Mouse (Mus musculus) bone marrow macrophage, adult 2 months (primary cell): ENCODE results near the gene Zkscan3. TPM values are rescaled to one million over a fixed set of nuclear protein-coding genes. Genes with fewer than 3 reads are reported as not detected.
"Not testable (repeated sequence)": the region's sequence is repeated elsewhere in the genome, so short reads cannot be mapped to it uniquely, and the experiment has no call there.

Experiments
- H3K27ac ChIP-seq: 2 replicates; pipeline ENCODE4 v1.5.1; 2012; ENCODE audit warnings: low read depth, low read length; ENCODE audit not compliant: insufficient read depth
- H3K4me1 ChIP-seq: 2 replicates; pipeline ENCODE4 v1.6.1; 2012; ENCODE audit warnings: low read length; ENCODE audit not compliant: control insufficient read depth, insufficient read depth
- H3K4me3 ChIP-seq: 2 replicates; pipeline ENCODE4 v1.5.1; 2012; ENCODE audit warnings: mild to moderate bottlenecking, low read length, moderate library complexity; ENCODE audit not compliant: insufficient read depth
- CTCF ChIP-seq: IDR thresholded peaks from 2 replicates; pipeline ENCODE4 v1.5.1; 2012; ENCODE audit warnings: low read depth, mild to moderate bottlenecking, low read length, moderate library complexity
- POLR2A ChIP-seq: IDR thresholded peaks from 2 replicates; pipeline ENCODE4 v1.6.1; 2012; ENCODE audit warnings: mild to moderate bottlenecking, low read depth, low read length, borderline replicate concordance
- polyA plus RNA-seq: library from polyadenylated mRNA; stranded (reverse); fragments of >200 nt; gene quantifications from 2 replicates; pipeline ENCODE4 v1.2.4, GENCODE M21; 2012; ENCODE audit not compliant: missing spikeins, insufficient read depth, insufficient read length

Gene Zkscan3
- polyA plus RNA-seq, 1 experiment = 54.9 TPM

DNA sequence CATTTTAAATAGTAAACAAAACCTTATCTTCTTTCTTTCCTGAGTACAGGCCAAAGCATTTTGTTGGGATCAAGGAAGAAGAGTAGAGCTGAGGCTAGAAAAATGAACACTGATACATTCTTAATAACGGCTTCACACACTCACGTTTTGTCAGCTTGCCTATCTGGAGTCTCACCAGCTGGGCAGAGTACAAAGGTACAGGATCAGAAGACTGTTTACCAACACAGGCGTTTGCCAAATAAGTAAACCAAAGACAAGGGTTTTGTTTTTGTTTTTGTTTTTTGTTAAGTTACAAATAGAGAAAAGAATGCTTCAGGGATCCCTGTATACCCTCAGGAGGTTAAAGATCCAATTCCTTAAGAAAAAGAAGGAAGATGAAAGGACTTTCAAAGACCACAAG, 1.4 kb downstream of the Zkscan3 start:
- Histone ChIP-seq H3K4me1 (peaks cover 2% of the 10 kb centered on the region; the same call in 1 of the 2 replicates), H3K27ac (no peak overlapping the region), H3K4me3 (peak overlapping the region; percentile 67)
- TF ChIP-seq POLR2A = no peak
- TF ChIP-seq CTCF = no peak

DNA sequence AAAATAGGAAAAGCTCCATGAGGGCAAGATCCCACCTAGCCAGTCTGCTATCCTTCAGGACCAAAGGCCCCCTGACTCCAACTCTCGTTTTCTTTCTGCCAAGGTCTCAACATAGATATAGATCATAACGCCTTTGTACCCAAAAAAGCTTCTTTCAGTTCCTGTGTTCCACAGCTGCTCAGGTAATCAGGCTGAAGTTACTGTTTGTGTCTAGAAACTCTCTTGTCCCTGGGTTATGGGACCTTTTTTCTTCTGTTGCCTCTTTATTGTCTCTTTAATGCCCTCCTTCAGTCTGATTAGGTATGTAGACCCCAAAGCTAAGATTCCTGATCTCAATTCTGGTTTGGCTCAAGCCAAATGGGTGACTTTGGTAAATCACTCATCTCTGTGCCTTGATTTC, 5.1 kb downstream of the Zkscan3 start:
- peaks cover 2% of the 10 kb centered on the region; the same call in 1 of the 2 replicates for H3K4me1 ChIP-seq
- no peak overlapping the region for H3K4me3 ChIP-seq
- no peak overlapping the region for H3K27ac ChIP-seq
- TF ChIP-seq CTCF (no peak), POLR2A (no peak)

DNA sequence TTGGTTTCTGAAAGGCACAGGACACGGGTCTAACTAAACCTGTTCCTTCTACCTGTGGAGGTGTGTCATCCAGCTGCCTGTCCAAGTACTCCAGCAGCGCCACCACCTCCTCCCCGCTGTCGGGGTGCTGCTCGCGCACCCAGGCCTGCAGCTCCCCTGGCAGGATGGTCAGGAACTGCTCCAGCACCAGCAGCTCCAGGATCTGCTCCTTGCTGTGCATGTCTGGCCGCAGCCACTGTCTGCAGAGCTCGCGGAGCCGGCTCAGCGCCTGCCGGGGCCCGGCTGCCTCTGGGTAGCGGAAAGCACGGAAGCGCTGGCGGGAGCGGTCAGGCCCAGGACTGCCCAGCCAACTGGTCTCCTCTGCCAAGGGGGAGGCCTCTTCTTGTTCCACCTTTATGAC, 6.5 kb downstream of the Zkscan3 start:
- H3K4me3 ChIP-seq, H3K27ac ChIP-seq, H3K4me1 ChIP-seq: not testable (repeated sequence)

DNA sequence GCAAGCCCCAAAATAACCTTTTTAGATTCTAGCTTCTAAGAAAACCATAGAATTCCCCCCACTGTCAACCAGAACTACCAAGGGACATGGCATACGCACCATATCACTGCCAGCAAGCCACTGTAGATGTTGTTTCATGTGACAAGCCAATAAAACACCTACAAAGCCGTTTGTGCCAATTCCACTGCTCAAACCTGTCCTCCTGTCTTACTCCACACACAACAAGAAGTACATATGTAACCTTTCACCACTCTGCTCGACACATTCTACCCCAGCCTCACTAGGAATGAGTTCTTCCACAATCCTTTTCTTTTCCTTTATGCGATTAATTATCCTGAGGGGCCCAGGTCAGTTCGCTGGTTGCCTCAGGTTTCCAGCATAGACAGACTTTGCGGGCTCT, 6.9 kb downstream of the Zkscan3 start:
- Histone ChIP-seq H3K4me3 (no peak overlapping the region), H3K4me1 (no peaks in the 10 kb centered on the region), H3K27ac (no peak overlapping the region)
- TF ChIP-seq CTCF (no peak), POLR2A (no peak)

DNA sequence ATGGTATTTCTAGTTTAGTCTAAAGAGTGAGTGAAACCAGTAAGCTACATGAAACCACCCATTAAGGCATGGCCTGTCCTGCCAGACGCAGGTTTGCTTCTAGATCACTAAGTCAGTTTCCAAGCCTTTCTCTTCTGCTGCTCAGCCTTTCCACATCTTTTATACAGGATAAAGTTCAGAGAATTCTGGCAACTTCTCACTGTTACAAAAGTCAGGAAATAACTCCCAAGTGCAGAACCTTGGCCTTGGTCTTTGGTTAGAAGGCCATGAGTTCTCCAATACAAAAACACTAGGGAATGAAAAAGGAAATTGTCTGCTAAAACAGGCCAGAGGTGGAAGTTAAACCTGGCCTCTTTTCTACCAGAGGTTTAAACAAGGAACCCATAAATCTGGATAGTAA, 7.3 kb downstream of the Zkscan3 start:
- TF ChIP-seq CTCF = no peak
- no peak for TF ChIP-seq POLR2A
- no peak overlapping the region for H3K4me3 ChIP-seq
- no peaks in the 10 kb centered on the region for H3K4me1 ChIP-seq
- H3K27ac ChIP-seq = no peak overlapping the region

DNA sequence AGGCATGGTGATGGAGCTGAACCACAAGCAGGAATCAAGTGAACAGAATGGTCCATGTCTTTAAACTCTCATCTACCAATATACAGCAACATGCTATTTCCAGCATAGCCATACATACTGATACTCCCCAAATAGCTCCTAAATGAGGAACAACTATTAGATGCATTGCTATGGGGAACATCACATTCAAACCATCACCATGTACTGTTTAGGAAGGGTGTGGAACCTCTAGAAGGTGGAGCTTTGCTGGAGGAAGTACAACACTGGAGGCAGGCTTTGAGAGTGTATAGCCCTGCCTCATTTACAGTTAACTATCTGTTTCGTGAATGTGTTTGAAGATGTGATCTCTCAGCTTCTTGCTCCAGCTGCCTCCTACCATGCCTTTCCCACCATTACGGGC, 24.8 kb downstream of the Zkscan3 start:
- no peak for TF ChIP-seq POLR2A
- TF ChIP-seq CTCF = no peak

DNA sequence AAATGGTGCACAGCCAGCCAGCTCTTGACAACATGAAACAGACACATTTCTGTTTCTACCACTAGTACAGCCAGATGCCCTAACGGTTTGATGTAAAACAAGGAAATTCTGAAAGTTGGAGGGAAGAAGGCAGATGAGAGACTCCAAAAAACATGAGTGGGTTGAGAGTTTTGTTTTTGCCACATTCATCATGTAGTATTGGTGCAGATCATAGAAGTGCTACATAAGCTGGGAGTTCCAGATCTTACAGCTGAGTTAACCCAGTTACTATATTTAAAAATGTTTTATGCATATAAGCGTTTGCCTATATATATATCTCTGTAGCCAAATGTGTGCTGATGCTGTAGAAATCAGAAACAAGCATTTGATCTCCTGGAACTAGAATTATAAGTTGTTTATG, 29.9 kb downstream of the Zkscan3 start:
- Histone ChIP-seq H3K4me1 (no peaks in the 10 kb centered on the region), H3K27ac (no peak overlapping the region), H3K4me3 (no peak overlapping the region)
- TF ChIP-seq POLR2A (no peak), CTCF (no peak)

More for the DNA sequence above, 24.8 kb downstream of the Zkscan3 start:
- no peaks in the 10 kb centered on the region for H3K4me1 ChIP-seq
- H3K4me3 ChIP-seq = no peak overlapping the region
- H3K27ac ChIP-seq = no peak overlapping the region

DNA sequence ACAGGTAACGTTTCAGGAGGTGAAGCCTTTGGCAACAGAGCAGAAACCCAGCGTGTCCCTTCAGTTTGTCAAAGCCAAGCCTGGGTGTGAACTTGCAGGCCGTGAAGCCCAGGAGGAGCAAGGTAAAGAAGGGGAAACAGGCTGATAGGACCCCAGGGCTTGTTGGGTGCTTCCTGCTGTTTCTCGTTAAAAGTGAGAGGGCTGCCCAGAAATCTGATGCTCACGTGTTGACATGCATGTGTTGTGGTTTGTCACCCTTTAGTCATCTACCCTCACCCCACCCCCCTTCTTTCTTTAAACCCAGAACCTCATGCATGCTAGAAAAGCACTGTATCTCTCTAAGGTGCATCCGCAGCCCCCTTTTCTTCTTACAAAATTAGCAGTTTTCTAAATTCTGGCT, 35.9 kb downstream of the Zkscan3 start:
- H3K4me1 ChIP-seq = peaks cover 8% of the 10 kb centered on the region
- TF ChIP-seq POLR2A = no peak
- no peak overlapping the region for H3K4me3 ChIP-seq
- no peak overlapping the region for H3K27ac ChIP-seq

DNA sequence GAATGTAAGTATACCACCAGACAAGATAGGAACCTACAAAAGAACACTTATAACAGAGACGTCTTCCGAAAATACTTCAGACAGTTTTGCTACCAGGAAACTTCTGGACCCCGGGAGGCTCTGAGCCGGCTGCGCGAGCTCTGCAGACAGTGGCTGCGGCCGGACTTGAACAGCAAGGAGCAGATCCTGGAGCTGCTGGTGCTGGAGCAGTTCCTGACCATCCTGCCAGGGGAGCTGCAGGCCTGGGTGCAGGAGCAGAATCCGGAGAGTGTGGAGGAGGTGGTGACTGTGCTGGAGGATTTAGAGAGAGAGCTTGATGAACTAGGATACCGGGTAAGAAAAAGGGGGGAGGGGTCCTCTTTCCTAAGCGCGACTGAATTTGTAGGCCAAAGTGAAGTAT, 38.8 kb downstream of the Zkscan3 start:
- TF ChIP-seq POLR2A (no peak), CTCF (no peak)
- H3K4me3 ChIP-seq = no peak overlapping the region
- H3K4me1 ChIP-seq = peaks cover 8% of the 10 kb centered on the region

DNA sequence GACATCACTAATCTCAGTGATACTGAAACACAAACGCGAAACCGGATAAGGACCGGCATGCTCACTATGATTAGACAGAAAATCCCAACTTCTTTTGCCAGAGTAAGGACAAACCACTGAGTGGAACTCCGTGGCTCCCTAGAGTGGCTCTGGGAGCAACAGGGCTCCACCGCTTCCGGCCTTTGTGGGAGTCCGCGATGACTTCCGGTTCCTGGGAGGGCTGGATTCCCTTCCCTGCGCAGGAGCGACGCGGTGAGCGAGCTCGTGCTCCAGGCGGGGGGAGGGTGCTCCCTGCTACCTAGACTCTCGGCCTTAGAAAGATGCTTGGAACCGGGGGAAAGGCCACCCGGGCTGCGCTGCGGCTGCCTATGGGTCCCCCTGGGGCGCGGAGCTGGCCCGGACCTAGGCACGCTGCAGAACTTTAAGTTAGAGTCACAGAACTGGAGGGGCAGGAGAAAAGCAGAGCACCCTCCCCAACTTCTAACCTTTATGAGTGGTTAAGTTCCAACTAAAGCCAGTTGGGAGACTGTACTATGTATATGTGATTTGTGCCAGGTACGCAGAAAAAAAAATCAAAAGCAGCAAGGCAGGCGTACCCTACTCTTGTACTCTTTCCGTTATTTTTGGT, 39.8 kb downstream of the Zkscan3 start, which contains the start of gene Zscan12:
Zscan12 (plus strand) TSS at position 200 of the 628 bp plus-strand sequence.
- H3K27ac ChIP-seq = no peak within 1 kb of the TSS
- H3K4me1 ChIP-seq = peaks cover 8% of the 10 kb centered on the region
- peak within 1 kb of the TSS; percentile 96 for H3K4me3 ChIP-seq
- TF ChIP-seq CTCF = no peak
- TF ChIP-seq POLR2A = peak; percentile 80; the same call in 1 of the 2 replicates

More for the DNA sequence above, 38.8 kb downstream of the Zkscan3 start:
- H3K27ac ChIP-seq = no peak overlapping the region

DNA sequence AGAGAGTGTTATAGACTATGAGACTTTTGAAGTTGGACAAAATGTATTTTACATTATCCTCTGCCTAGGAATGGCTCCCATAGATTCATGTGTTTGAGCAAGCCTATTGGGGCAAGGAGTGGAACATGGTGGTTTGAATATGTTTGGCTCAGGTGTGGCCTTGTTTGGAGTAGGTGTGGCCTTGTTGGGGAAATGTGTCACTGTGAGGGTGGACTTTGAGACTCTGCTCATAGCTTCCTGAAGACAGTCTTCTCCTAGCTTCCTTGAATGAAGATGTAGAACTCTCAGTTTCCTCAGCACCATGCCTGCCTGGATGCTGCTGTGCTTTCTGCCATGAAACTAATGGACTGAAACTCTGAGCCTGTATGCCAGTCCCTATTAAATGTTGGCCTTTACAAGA, 52.0 kb downstream of the Zkscan3 start:
- TF ChIP-seq CTCF = no peak
- H3K4me3 ChIP-seq = no peak overlapping the region

More for the DNA sequence above, 52.0 kb downstream of the Zkscan3 start:
- H3K27ac ChIP-seq = no peak overlapping the region
- no peaks in the 10 kb centered on the region for H3K4me1 ChIP-seq
